Mouse (Mus musculus): ENCODE measurements around the gene Rasal1. TPM values are rescaled to one million over a fixed set of nuclear protein-coding genes. Genes with fewer than 3 reads are reported as not detected.

Rasal1 gene
- polyA plus RNA-seq, 1 experiment from 2014 or later, result 0.08 TPM

- Histone ChIP-seq H3K27ac (replicated peaks) (no peak overlapping the region), H3K4me3 (ENCODE audit: low read depth, low read length) (no peak overlapping the region), H3K27me3 (ENCODE audit: control insufficient read depth, insufficient read depth, low read length) (0 out of 2 replicates have a peak, but pooled peaks cover 3% of the 10 kb centered on the region), H3K9me3 (ENCODE audit: control insufficient read depth, low read length) (no peaks in the 10 kb centered on the region), H3K36me3 (ENCODE audit: control insufficient read depth, insufficient read depth, low read length) (no peaks in the 10 kb centered on the region), H3K4me2 (replicated peaks; ENCODE audit: low read depth) (no peak overlapping the region), H3K4me1 (replicated peaks; ENCODE audit: control insufficient read depth, insufficient read depth) (0 out of 2 replicates have a peak, but pooled peaks cover 2% of the 10 kb centered on the region), H3K9ac (ENCODE audit: low read length) (no peak overlapping the region)
- TF ChIP-seq CTCF (IDR thresholded peaks at IDR 0.05; ENCODE audit: low read depth) (no peak), EP300 (optimal IDR thresholded peaks at IDR 0.05) (no peak)
- WGBS, result 30% methylated on average over 6 of the region's 6 CpGs
- ATAC-seq (ENCODE audit: low FRiP score, low TSS enrichment) (no peak), DNase-seq (ENCODE audit: low spot score) (no peak)
These were observed 2.8 kb upstream of the Rasal1 start for GRCm38 (mm10) chr5:120645851-120646250.

DNA sequence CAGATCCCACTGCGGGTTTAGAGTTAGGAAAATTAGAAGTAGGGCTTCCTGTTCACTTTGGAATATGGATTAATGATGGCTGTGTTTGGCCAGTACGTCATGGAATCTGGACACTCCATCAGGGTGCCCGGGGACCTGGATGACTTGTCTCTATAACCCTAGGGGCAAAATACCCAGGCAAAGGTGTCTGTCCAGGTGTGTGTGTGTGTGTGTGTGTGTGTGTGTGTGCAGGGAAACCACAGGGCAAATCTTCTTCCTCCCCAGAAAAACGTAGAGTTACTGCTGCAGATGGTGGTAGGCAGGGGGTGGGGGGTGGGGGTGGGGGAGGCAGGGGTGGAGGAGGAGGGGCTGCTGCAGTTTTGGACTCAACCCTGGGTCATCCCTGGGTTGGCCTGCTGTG is 1.3 kb upstream of the Rasal1 start:
- H3K4me3 ChIP-seq (ENCODE audit: low read depth, low read length), result no peak overlapping the region
- H3K4me2 ChIP-seq (replicated peaks; ENCODE audit: low read depth), result no peak overlapping the region
- H3K27ac ChIP-seq (replicated peaks), result no peak overlapping the region
- DNase-seq (ENCODE audit: low spot score) (no peak), ATAC-seq (ENCODE audit: low FRiP score, low TSS enrichment) (no peak)
- H3K36me3 ChIP-seq (ENCODE audit: control insufficient read depth, insufficient read depth, low read length), result no peaks in the 10 kb centered on the region
- H3K27me3 ChIP-seq (ENCODE audit: control insufficient read depth, insufficient read depth, low read length), result 0 out of 2 replicates have a peak, but pooled peaks cover 3% of the 10 kb centered on the region
- no peak overlapping the region for H3K9ac ChIP-seq (ENCODE audit: low read length)
- TF ChIP-seq CTCF (IDR thresholded peaks at IDR 0.05; ENCODE audit: low read depth) (no peak), EP300 (optimal IDR thresholded peaks at IDR 0.05) (no peak)
- 57% methylated on average over 4 of the region's 4 CpGs for WGBS
- no peaks in the 10 kb centered on the region for H3K9me3 ChIP-seq (ENCODE audit: control insufficient read depth, low read length)
- 0 out of 2 replicates have a peak, but pooled peaks cover 2% of the 10 kb centered on the region for H3K4me1 ChIP-seq (replicated peaks; ENCODE audit: control insufficient read depth, insufficient read depth)

DNA sequence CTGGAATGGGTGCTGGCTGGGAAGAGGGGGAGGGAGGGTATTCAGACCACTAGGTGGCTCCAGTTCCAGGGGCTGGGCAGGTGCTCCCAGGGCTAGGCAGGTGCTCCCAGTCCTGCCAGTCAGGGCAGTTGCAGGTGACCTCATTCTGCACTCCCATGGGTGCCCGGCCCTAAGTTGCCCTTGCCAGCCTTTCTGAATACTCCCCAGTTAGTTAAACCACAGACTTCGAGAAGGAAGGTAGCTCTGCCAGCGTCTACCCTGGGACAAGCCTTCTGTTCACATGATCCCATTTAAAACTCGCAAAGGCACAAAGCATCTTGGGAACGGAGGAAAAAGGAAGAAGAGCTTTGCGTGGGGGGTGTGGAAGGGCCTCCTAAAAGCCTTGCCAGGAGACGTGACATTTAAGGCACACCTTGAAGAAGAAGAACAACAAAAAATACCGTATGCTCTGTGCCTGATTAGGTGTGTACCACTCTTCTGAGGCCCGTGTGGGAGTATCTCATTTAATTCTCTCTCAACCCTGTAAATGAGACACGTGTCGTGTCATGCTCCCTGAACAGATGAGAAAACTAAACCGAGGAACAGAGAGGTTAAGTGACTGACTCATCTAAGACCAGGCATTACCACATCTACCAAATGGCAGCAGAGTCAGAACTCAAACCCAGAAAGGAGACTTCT is 659 bp upstream of the Rasal1 start:
- 28% methylated on average over 12 of the region's 12 CpGs for WGBS
- Histone ChIP-seq H3K4me1 (replicated peaks; ENCODE audit: control insufficient read depth, insufficient read depth) (0 out of 2 replicates have a peak, but pooled peaks cover 2% of the 10 kb centered on the region), H3K36me3 (ENCODE audit: control insufficient read depth, insufficient read depth, low read length) (no peaks in the 10 kb centered on the region), H3K9ac (ENCODE audit: low read length) (no peak overlapping the region), H3K27me3 (ENCODE audit: control insufficient read depth, insufficient read depth, low read length) (0 out of 2 replicates have a peak, but pooled peaks cover 3% of the 10 kb centered on the region), H3K27ac (replicated peaks) (no peak overlapping the region), H3K9me3 (ENCODE audit: control insufficient read depth, low read length) (no peaks in the 10 kb centered on the region), H3K4me3 (ENCODE audit: low read depth, low read length) (no peak overlapping the region), H3K4me2 (replicated peaks; ENCODE audit: low read depth) (peak overlapping the region; percentile 54)
- TF ChIP-seq CTCF (IDR thresholded peaks at IDR 0.05; ENCODE audit: low read depth) (peak; percentile 36), EP300 (optimal IDR thresholded peaks at IDR 0.05) (no peak)
- ATAC-seq (ENCODE audit: low FRiP score, low TSS enrichment) (no peak; the same call in 1 of the 2 replicates), DNase-seq (ENCODE audit: low spot score) (no peak)

DNA sequence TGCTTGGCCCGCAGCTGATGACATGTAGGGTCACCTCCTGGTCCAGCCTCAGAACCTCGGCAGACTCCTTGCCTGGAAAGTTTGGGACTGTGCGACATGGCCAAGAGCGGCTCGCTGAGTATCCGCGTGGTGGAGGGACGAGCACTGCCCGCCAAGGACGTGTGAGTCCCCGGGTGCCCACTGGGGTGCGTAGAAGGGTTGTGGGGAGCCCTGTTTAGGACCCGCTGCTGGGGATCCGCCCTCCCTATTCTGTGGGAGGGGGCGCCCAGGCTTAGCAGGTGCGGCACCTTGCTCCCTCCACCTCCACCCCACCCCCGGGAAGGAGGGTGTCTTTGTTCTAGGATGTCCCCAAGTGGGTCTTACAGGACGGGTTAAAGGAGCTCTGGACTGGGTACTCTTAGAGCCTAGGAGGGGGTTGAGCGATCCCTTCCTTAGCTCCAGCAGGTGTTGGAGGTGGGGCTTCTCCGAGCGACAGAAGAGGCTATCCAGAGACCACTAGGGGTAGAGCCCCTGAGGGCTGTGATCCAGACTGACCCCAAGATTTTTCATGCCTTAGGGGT is 842 bp downstream of the Rasal1 start:
- Histone ChIP-seq H3K4me1 (replicated peaks; ENCODE audit: control insufficient read depth, insufficient read depth) (0 out of 2 replicates have a peak, but pooled peaks cover 2% of the 10 kb centered on the region), H3K36me3 (ENCODE audit: control insufficient read depth, insufficient read depth, low read length) (no peaks in the 10 kb centered on the region), H3K9ac (ENCODE audit: low read length) (no peak overlapping the region), H3K4me3 (ENCODE audit: low read depth, low read length) (peak overlapping the region; percentile 28), H3K9me3 (ENCODE audit: control insufficient read depth, low read length) (no peaks in the 10 kb centered on the region), H3K4me2 (replicated peaks; ENCODE audit: low read depth) (peak overlapping the region; percentile 54), H3K27me3 (ENCODE audit: control insufficient read depth, insufficient read depth, low read length) (0 out of 2 replicates have a peak, but pooled peaks cover 3% of the 10 kb centered on the region), H3K27ac (replicated peaks) (no peak overlapping the region)
- ATAC-seq (ENCODE audit: low FRiP score, low TSS enrichment) (peak; percentile 53), DNase-seq (ENCODE audit: low spot score) (no peak)
- 2% methylated on average over 21 of the region's 21 CpGs for WGBS
- TF ChIP-seq CTCF (IDR thresholded peaks at IDR 0.05; ENCODE audit: low read depth) (0 out of 2 replicates have a peak, but pooled peaks have one; percentile 22), EP300 (optimal IDR thresholded peaks at IDR 0.05) (no peak)

DNA sequence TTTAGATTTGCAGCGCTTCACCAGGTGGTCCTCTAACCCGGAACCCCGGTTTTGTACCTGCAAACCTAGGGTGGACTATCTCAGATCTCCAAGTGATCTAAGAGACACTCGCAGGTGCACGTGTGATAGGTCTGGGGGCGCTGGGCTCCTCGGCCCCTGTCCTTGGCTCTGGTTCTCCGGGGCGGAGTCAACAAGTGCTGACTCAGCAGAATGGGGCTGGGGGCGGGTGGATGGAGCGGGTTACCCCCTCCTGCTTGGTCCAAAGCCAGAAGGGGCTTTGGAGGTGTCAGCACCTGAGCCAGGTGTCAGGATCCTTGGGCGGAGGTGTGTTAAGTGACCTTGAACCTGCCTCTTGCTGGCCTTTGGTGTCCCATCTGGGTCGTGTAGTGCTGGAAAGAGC is 1.3 kb downstream of the Rasal1 start:
- 16% methylated on average over 13 of the region's 13 CpGs for WGBS
- DNase-seq (ENCODE audit: low spot score), result no peak

DNA sequence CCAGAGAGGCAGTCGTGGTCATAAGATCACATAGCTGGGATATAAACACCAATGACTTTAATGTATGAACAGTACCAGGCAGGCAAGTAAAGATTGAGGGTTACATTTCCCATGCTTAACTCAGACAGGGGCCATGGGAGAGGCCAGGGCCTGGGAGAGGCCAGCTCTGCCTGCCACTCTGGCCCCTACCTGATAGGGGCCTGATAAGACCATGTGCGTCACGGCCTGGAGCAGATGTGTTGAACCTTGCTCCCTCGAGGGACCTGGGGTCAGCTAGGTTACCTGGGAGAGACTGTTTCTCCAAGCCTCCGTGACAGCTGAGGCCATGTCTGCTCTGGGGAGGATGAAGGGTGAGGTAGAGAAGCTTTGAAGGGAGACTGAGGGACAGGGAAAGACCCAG is 2.6 kb downstream of the Rasal1 start:
- 0 out of 2 replicates have a peak, but pooled peaks cover 2% of the 10 kb centered on the region for H3K4me1 ChIP-seq (replicated peaks; ENCODE audit: control insufficient read depth, insufficient read depth)
- H3K4me2 ChIP-seq (replicated peaks; ENCODE audit: low read depth), result no peak overlapping the region
- TF ChIP-seq EP300 (optimal IDR thresholded peaks at IDR 0.05) (no peak), CTCF (IDR thresholded peaks at IDR 0.05; ENCODE audit: low read depth) (no peak)
- DNase-seq (ENCODE audit: low spot score), result no peak
- no peak overlapping the region for H3K27ac ChIP-seq (replicated peaks)
- ATAC-seq (ENCODE audit: low FRiP score, low TSS enrichment), result no peak
- H3K9ac ChIP-seq (ENCODE audit: low read length), result no peak overlapping the region
- H3K36me3 ChIP-seq (ENCODE audit: control insufficient read depth, insufficient read depth, low read length), result no peaks in the 10 kb centered on the region
- no peaks in the 10 kb centered on the region for H3K9me3 ChIP-seq (ENCODE audit: control insufficient read depth, low read length)
- WGBS, result 41% methylated on average over 5 of the region's 5 CpGs
- no peak overlapping the region for H3K4me3 ChIP-seq (ENCODE audit: low read depth, low read length)
- 0 out of 2 replicates have a peak, but pooled peaks cover 3% of the 10 kb centered on the region for H3K27me3 ChIP-seq (ENCODE audit: control insufficient read depth, insufficient read depth, low read length)

More for the DNA sequence above, 1.3 kb downstream of the Rasal1 start:
- Histone ChIP-seq H3K4me1 (replicated peaks; ENCODE audit: control insufficient read depth, insufficient read depth) (0 out of 2 replicates have a peak, but pooled peaks cover 2% of the 10 kb centered on the region), H3K27me3 (ENCODE audit: control insufficient read depth, insufficient read depth, low read length) (0 out of 2 replicates have a peak, but pooled peaks cover 3% of the 10 kb centered on the region), H3K9ac (ENCODE audit: low read length) (no peak overlapping the region), H3K9me3 (ENCODE audit: control insufficient read depth, low read length) (no peaks in the 10 kb centered on the region), H3K4me2 (replicated peaks; ENCODE audit: low read depth) (no peak overlapping the region), H3K36me3 (ENCODE audit: control insufficient read depth, insufficient read depth, low read length) (no peaks in the 10 kb centered on the region), H3K4me3 (ENCODE audit: low read depth, low read length) (no peak overlapping the region), H3K27ac (replicated peaks) (no peak overlapping the region)
- no peak for ATAC-seq (ENCODE audit: low FRiP score, low TSS enrichment)
- TF ChIP-seq EP300 (optimal IDR thresholded peaks at IDR 0.05) (no peak), CTCF (IDR thresholded peaks at IDR 0.05; ENCODE audit: low read depth) (no peak)

Measured in stomach, postnatal 0 days (tissue).